Mouse (Mus musculus): Measurements from ENCODE around the gene Palb2.
A peak's percentile ranks its signal among the peaks of the same experiment; 100 is the strongest.

Palb2 gene

DNA sequence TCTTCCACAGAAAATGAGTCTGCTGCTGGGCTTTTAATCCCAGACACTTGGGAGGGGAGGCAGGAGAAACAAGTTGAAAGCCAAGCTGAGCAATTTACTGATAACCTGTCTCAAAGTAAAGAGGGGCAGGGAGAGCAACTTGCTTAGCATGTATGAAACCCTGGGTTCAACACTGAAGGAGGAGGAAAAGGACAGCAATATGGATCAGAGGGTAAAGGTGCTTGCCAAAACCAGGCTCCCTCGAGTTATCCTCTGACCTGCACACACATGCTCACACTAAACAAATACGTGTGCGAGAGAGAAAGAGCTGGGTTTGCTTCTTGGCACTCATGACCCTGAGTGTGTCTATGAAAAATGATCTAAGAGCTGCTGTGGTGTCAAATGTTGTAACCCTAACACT lies 34.8 kb downstream of the Palb2 start:
- DNase-seq: no peak

DNA sequence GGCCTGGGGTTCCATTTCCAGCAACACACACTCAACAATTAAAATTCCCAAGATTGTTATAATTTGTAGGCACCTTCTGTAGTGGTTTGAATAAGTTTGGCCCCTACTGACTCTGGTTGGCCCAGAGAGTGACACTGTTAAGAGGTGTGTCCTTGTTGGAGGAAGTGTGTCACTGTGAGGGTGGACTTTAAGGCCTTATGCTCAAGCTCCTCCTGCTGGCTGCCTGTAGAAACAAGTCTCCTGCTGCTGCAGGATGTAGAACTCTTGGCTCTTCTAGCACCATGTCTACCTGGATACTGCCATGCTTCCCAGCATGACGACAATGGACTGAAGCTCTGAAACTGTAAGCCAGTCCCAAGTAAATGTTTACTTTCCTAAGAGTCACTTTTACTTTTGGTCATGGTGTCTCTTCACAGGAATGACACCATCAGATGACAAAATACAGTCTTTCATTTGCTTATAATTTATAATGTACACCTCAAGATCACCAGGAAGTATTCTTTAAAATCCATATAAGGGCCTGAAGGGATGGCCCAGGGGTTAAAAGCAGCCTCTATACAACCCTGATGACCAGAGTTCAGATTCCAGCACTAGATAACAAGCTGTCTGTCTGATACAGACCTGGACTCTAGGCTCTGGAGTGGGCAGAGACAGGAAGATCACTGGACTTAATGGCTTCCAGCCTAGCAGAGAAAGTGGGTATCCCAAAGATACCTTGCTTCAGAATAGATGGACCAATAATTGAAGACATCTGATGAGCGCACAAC lies 38.0 kb downstream of the Palb2 start:
- DNase-seq: no peak

DNA sequence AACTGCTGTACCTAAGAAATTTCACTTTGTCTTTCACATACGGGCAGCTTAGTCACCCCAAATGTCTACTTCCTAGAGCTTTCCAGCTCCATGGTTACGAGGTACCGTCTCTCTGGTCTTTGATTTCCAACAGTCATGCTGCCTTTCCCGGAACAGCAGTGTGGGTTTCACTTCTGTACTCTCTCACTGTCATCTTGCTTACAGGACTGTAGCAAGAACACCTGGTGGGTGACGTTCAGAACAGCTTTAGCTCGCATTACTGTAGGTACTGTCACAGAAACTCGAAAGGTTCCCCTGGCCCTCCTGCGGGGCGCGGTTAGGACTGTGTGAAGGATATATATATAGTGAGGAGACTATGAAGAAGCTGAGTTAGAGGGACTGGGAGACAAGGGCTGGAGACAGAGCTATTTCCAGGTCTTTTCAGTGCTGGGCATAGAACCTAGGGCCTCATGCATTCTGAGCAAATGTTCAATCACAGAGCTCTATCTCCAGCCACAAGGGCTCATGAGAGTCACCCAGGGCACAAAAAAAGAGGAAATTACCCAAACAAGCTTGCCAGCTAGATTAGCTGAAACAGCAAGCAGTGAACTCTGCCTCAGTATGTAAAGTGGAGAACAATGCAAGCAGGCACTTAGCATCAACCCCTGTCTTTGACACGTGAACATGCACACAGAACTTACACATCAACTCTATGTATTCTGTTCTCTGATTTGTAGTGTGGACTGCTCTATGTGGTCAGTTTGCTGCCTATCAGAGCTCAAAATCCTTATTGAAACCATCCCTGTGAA lies 45.4 kb downstream of the Palb2 start:
- DNase-seq: no peak

DNA sequence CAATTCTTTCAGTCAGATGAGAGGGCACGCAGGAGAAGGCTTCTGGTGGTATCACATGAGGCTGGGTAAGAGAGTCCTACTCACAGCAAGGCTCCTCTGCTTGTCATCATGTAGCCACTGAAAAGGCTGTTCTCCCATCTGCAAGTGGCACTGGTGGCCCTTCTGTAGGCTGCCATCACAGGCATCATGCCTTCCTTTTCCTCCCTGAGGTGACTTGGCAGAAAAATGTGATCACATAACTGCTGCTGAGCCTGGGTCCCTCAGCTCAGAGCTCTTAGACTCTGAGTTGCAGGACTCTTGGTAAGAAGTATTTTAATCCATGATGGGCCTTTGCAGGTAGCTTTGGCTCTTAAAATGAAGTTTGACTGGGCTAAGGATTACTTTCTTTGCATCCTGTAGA lies 51.7 kb downstream of the Palb2 start:
- no peak for DNase-seq

DNA sequence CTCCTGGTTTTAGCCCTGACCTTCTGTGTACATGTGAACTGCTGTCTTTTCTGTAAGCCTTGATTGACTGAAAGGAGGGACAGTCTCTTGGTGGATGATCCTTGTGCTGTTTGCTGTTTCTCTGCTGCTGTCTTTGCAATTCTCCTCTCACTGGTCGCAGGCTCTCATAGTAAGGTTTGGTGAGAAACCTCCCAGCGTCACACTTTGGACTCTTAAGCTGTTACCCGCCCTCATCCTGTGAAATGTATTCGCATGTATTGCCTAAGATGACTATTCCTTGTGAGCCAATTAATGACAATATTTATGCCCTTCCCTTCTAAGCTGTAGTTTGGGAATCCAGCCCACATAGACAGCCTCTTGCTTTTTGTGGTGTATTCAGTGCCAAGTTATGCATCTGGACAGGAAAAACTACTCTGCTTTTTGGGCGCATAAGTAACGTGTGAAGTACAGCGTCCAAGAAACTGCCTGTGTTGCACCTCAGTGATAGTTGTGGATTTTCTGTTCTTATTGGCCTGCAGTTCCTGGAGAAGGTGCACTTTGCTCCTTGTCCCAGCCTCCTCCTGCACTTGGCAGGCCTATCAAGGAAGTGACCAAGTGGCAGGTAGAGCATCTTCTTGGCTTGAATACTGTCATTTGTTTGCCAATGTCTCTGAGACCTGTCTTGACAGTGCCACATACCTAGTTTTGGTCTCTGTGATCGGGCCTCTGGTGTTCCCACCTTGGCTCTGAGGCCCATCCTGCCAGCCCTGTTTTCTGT lies 52.8 kb downstream of the Palb2 start:
- no peak for DNase-seq

DNA sequence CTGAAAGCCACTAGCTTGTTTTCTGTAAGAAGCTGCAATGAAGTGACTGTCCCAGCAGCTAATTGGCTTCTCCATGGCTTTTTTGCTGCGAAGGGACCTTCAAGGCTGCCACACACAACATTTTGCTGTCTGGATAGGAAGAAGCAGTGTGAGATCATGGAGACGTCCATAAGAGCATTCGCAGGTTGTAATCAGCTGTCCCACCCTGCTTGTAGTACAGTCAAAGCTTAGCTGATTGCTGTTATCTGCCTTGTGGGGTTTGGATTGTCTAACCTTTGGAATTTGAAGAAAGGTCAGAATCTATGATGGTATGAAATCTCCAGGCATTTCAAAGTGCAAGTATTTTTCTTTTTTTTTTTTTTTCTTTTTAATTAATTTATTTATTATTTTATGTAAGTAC lies 58.4 kb downstream of the Palb2 start:
- DNase-seq: no peak

DNA sequence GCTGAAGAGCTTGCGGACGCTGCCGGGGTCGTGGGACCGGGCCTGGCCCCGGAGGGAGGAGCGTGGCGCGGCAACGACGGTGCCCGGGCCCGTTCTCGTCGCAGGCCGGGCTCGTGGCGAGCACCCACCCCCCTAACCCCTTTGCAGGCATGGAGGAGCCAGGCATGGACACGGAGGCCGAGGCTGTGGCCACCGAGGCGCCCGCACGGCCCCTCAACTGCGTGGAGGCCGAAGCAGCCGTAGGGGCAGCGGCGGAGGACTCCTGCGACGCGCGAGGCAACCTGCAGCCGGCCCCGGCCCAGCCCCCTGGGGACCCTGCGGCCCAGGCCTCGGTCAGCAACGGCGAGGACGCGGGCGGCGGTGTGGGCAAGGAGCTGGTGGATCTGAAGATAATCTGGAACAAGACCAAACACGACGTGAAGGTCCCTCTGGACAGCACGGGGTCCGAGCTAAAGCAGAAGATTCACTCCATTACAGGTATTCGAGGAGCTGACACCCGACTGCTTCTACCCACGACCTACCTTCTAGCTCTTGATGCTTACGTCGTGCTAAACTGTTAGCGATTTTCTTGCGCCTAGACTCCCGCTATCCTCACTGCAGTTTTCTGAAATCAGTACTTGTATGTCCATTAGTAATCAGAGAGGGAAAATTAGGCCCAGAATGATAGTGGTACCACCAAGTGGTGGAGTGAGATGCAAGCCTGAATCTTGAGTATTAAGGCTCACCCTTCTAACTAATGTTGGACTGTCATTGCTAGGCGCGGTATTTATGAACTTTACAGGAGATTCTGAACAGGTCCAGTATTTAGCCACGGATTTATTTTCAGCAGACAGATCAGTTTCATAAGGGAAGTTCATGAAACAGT lies 65.0 kb downstream of the Palb2 start:
- DNase-seq: no peak

DNA sequence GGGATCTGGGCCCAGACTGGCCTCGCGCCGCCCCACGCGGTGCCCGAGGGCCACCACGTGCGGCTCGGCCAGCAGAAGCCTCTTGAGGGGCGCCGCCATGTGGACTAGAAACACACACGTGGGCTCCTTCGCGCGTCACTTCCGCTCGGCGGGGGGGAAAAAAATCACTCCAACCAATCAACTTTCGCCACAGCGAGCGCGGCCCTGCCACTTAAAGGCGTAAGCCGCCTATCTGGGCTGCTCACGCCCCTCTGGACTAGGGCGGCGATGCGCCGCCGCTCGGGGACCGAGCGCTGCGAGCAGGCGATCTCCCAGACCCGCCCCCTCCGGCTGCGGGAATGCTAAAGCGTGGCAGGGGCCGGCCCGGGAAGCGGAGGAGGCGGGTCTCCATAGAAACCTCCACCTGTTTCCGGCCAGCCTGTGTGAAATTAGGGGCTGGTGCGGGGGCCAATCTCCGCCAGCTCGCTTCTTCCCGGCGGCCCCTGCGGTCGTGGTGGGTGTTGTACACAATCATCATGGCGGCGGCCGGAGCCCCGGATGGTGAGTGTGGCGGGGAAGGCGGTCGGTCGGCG lies 65.8 kb downstream of the Palb2 start, which contains the start of the genes Ubfd1 and Ears2:
Ubfd1 (plus strand) TSS at position 231 of the 572 bp plus-strand sequence.
Ears2 (minus strand) TSS at position 319 of the 572 bp plus-strand sequence.
- DNase-seq: peak; percentile 98 to 100

DNA sequence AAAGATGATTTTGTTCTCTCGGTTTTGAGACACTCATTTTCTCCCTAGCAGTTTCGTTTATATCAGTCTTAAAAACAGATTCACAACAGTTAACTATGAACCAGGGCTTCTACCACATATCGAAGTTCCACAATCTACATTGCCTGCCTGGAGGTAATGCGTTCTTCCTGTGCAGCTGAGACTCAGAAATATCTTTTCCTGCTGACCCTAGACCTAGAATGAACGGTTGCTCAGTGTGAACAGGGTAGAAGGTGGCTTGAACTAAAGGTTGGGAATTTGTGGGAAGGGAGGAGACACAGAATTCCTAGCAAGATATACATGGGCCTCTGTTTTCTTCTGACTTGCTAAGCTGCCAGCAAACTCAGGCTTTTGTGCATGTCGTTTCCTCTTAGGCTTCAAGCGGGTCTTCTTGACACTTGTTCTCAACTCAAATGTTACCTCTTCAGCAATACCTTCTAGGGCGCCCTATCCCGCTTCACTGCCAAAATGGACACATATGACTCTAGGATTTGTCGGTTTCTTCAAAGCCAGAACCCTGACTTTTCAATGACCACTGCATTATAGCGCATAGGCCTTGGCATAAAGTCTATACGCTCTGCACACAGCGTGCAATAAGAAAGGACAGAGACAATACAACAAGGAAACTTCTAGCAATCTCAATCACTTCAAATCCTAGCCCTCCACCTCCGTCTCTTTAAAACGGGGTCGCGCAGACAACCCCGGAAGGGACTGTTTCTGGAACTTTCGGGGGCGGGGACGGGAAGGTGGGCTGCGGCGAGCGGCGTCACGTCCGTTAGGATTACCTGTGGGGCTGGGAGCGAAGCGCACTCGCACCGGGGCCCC lies 66.5 kb downstream of the Palb2 start:
- no peak for DNase-seq

DNA sequence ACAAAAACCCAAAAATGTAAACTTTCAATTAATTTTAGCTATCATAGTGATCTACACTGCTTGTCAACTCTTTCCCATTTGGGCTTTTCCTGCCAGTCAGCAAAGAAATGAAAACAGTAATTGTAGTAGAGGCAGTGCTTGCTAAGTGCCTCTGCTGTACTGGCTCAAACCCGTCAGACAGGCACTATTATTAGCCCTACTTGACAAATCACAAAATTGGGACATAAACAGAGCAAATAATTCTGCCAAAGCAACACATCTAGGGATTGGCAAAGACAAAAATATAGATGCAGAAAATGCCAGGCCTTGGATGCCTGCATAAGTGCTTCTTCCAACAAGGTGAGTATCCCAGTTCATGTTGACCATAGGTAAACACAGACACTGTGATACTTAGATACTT lies 67.1 kb downstream of the Palb2 start:
- no peak for DNase-seq
